Mouse (Mus musculus) neural tube, embryonic 13.5 days (tissue): ENCODE results near the gene Zfp968. TPM values are rescaled to one million over a fixed set of nuclear protein-coding genes. Genes with fewer than 3 reads are reported as not detected.
"Not testable (repeated sequence)": the region's sequence is repeated elsewhere in the genome, so short reads cannot be mapped to it uniquely, and the experiment has no call there.

Source experiments
- ATAC-seq: fragments of 200-750 bp; cut with Nextera tagmentation; 2 replicates; pipeline ENCODE4 v1.8.0; 2017; ENCODE audit warnings: low read depth, mild to moderate bottlenecking, moderate TSS enrichment, moderate library complexity
- H3K27ac ChIP-seq: fragments of 300-500 bp; sonication (generic); replicated peaks from 2 replicates; pipeline ENCODE4 v1.5.1; 2015; ENCODE audit warnings: moderate library complexity, mild to moderate bottlenecking, inconsistent platforms
- H3K27me3 ChIP-seq: fragments of 300-500 bp; sonication (generic); 2 replicates; pipeline ENCODE4 v1.6.1; 2015; ENCODE audit warnings: mild to moderate bottlenecking, inconsistent platforms
- H3K36me3 ChIP-seq: fragments of 300-500 bp; sonication (generic); 2 replicates; pipeline ENCODE4 v1.6.1; 2015; ENCODE audit warnings: mild to moderate bottlenecking, inconsistent platforms
- H3K4me1 ChIP-seq: fragments of 300-500 bp; sonication (generic); replicated peaks from 2 replicates; pipeline ENCODE4 v1.6.1; 2015; ENCODE audit warnings: inconsistent platforms
- H3K4me2 ChIP-seq: fragments of 300-500 bp; sonication (generic); 2 replicates; pipeline ENCODE4 v1.6.1; 2015; ENCODE audit warnings: inconsistent platforms, mild to moderate bottlenecking, moderate library complexity
- H3K4me3 ChIP-seq: fragments of 300-500 bp; sonication (generic); 2 replicates; pipeline ENCODE4 v1.5.1; 2015; ENCODE audit warnings: mild to moderate bottlenecking, inconsistent platforms
- H3K9ac ChIP-seq: fragments of 300-500 bp; sonication (generic); 2 replicates; pipeline ENCODE4 v1.6.1; 2015; ENCODE audit warnings: moderate library complexity, mild to moderate bottlenecking, inconsistent platforms
- H3K9me3 ChIP-seq: fragments of 300-500 bp; sonication (generic); 2 replicates; pipeline ENCODE4 v1.6.1; 2016; ENCODE audit warnings: inconsistent platforms
- WGBS: fragments of 180-500 bp; shearing (Covaris S2); methylation state at CpG from one replicate; pipeline ENCODE4 v1.1.7; 2015; 5-methylcytosine and 5-hydroxymethylcytosine counted together
- polyA plus RNA-seq: library from polyadenylated mRNA; unstranded; fragments of >200 nt; fragmentation: Nextera tagmentation; extraction: Ambion mirVana; gene quantifications from 2 replicates; pipeline ENCODE4 v1.2.1, GENCODE M21; 2015

The Zfp968 gene
- 5.2 and 6.4 TPM in 2 replicates for polyA plus RNA-seq

DNA sequence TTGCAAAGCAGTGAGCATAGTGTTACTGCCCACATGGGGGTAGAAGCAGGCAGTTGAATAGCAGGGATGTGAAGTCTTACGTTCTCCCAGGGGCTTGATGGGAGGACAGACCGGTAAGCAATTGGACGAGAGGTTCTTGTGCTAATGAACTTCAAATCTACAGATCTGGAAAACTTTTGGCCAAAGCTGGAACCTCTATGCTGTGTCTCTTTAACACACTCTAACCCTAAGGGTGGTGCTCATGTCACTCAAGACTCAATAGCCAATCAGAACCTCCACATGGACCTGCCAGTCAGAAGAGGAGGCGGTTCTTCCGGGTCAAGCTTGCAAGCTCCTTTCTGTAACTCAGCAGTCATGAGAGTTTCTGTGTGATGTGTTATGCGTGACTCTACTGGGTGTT lies at the start of gene Zfp968:
Gene Zfp968, plus strand, starts transcription at position 301 of the 400 bp plus-strand sequence.
- H3K9ac ChIP-seq, ATAC-seq, H3K4me1 ChIP-seq, H3K27ac ChIP-seq, H3K4me2 ChIP-seq, H3K9me3 ChIP-seq, H3K4me3 ChIP-seq, H3K27me3 ChIP-seq, H3K36me3 ChIP-seq: not testable (repeated sequence)
- no CpG with 5 or more reads among the region's 6 CpGs for WGBS

DNA sequence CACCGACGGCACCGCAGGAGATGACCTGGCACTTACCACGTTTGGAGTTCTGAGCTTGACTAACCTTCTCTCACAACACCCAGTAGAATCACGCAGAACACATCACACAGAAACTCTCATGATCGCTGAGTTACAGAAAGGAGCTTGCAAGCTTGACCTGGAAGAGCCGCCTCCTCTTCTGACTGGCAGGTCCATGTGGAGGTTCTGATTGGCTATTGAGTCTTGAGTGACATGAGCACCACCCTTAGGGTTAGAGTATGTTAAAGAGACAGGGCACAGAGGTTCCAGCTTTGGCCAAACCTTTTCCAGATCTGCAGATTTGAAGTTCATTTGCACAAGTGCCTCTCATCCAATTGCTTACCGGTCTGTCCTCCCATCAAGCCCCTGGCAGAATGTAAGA lies 34.1 kb upstream of the Zfp968 start, which contains the start of gene Gm4631:
Gene Gm4631, minus strand, starts transcription at position 101 of the 400 bp plus-strand sequence.
- not testable (repeated sequence) for H3K4me2 ChIP-seq, H3K4me1 ChIP-seq, ATAC-seq, H3K27me3 ChIP-seq, H3K9me3 ChIP-seq, H3K27ac ChIP-seq, H3K4me3 ChIP-seq, H3K9ac ChIP-seq, H3K36me3 ChIP-seq
- WGBS = no CpG with 5 or more reads among the region's 8 CpGs

Other genes starting within 250 kb of the Zfp968 start
- 1.8 and 2.3 TPM in 2 replicates for gene Gm14399, start 230.4 kb upstream of the Zfp968 start, polyA plus RNA-seq
- gene Gm14443, start 196.6 kb upstream of the Zfp968 start, polyA plus RNA-seq = 1.1 TPM in 2 replicates
- 3.8 and 5.8 TPM in 2 replicates for gene Gm14391, start 165.5 kb upstream of the Zfp968 start, polyA plus RNA-seq
- gene Gm14440, start 97.3 kb upstream of the Zfp968 start, polyA plus RNA-seq = 1.6 TPM in 1 of 2 replicates, not detected in the other
- 14.0 and 15.5 TPM in 2 replicates for gene Gm4631, start 34.2 kb upstream of the Zfp968 start, polyA plus RNA-seq
- gene Gm4724, start 63.4 kb downstream of the Zfp968 start, polyA plus RNA-seq = 9.2 and 19.7 TPM in 2 replicates
- gene Zfp965, start 97.5 kb downstream of the Zfp968 start, polyA plus RNA-seq = 6.4 and 8.7 TPM in 2 replicates